Mouse (Mus musculus): ENCODE results near the gene Mss51.

Mss51 gene

GRCm38 (mm10) chr14:20451765-20452331, 44.9 kb downstream of the Mss51 start, which contains the start of gene Cfap70:
Gene Cfap70 (minus strand): TSS chr14:20452226.
- peak; percentile 52 to 61 for DNase-seq (ENCODE audit: low spot score in 2 of 2)

GRCm38 (mm10) chr14:20451302-20451701, 45.4 kb downstream of the Mss51 start:
- DNase-seq (ENCODE audit: low spot score in 2 of 2): no peak

- no peak for DNase-seq (ENCODE audit: low spot score in 2 of 2)
These were observed 49.5 kb downstream of the Mss51 start for GRCm38 (mm10) chr14:20447209-20447608.

GRCm38 (mm10) chr14:20442252-20442651, 54.4 kb downstream of the Mss51 start:
- no peak for DNase-seq (ENCODE audit: low spot score in 2 of 2)

- no peak for DNase-seq (ENCODE audit: low spot score in 2 of 2)
These were observed 59.7 kb downstream of the Mss51 start for GRCm38 (mm10) chr14:20436976-20437375.
